Mouse (Mus musculus) hindbrain, embryonic 16.5 days (tissue): Measurements from ENCODE around the gene 1700001K19Rik. TPM values are rescaled to one million over a fixed set of nuclear protein-coding genes. Genes with fewer than 3 reads are reported as not detected.
"Not testable (repeated sequence)": the region's sequence is repeated elsewhere in the genome, so short reads cannot be mapped to it uniquely, and the experiment has no call there.

Source experiments
- ATAC-seq: fragments of 200-750 bp; cut with Nextera tagmentation; 2 replicates; pipeline ENCODE4 v1.8.0; 2017; ENCODE audit warnings: moderate TSS enrichment, moderate library complexity
- H3K27ac ChIP-seq: fragments of 300-500 bp; sonication (generic); 2 replicates; pipeline ENCODE4 v1.5.1; 2014; ENCODE audit warnings: low read depth, mild to moderate bottlenecking, control low read depth, low read length, moderate library complexity
- H3K27me3 ChIP-seq: fragments of 300-500 bp; sonication (generic); replicated peaks from 2 replicates; pipeline ENCODE4 v1.6.1; 2014; ENCODE audit warnings: low read length; ENCODE audit not compliant: control insufficient read depth, insufficient read depth
- H3K36me3 ChIP-seq: fragments of 300-500 bp; sonication (generic); 2 replicates; pipeline ENCODE4 v1.6.1; 2014; ENCODE audit warnings: mild to moderate bottlenecking, low read length, moderate library complexity, mixed read lengths; ENCODE audit not compliant: control insufficient read depth, insufficient read depth
- H3K4me1 ChIP-seq: fragments of 300-500 bp; sonication (generic); 2 replicates; pipeline ENCODE4 v1.6.1; 2014; ENCODE audit warnings: low read depth, low read length; ENCODE audit not compliant: control insufficient read depth, insufficient read depth
- H3K4me2 ChIP-seq: fragments of 300-500 bp; sonication (generic); 2 replicates; pipeline ENCODE4 v1.6.1; 2014; ENCODE audit warnings: mild to moderate bottlenecking, low read length, control low read depth, moderate library complexity
- H3K4me3 ChIP-seq: fragments of 300-500 bp; sonication (generic); 2 replicates; pipeline ENCODE4 v1.5.1; 2014; ENCODE audit warnings: mild to moderate bottlenecking, low read length, control low read depth, moderate library complexity
- H3K9ac ChIP-seq: fragments of 300-500 bp; sonication (generic); 2 replicates; pipeline ENCODE4 v1.6.1; 2014; ENCODE audit warnings: low read depth, mild to moderate bottlenecking, control low read depth, low read length, moderate library complexity
- H3K9me3 ChIP-seq: fragments of 300-500 bp; sonication (generic); 2 replicates; pipeline ENCODE4 v1.6.1; 2014; ENCODE audit warnings: mild to moderate bottlenecking, low read length, moderate library complexity; ENCODE audit not compliant: control insufficient read depth
- WGBS: fragments of 180-500 bp; shearing (Covaris S2); extraction: QIAGEN DNeasy Blood & Tissue Kit; methylation state at CpG from one replicate; pipeline ENCODE4 v1.1.7; 2014; 5-methylcytosine and 5-hydroxymethylcytosine counted together
- polyA plus RNA-seq: library from polyadenylated mRNA; unstranded; fragments of >200 nt; fragmentation: Nextera tagmentation; extraction: Ambion mirVana; gene quantifications from 2 replicates; pipeline ENCODE4 v1.2.1, GENCODE M21; 2015

Gene 1700001K19Rik
- polyA plus RNA-seq, 1 experiment from 2014 or later, result 0.16 TPM

GRCm38 (mm10) chr12:110698080-110698479 lies 15.7 kb upstream of the 1700001K19Rik start:
- H3K36me3 ChIP-seq, result peaks cover 6% of the 10 kb centered on the region; the same call in 1 of the 2 replicates
- no peaks in the 10 kb centered on the region for H3K9me3 ChIP-seq
- no peak overlapping the region for H3K4me2 ChIP-seq
- H3K27me3 ChIP-seq, result no peaks in the 10 kb centered on the region
- H3K4me1 ChIP-seq, result peaks cover 12% of the 10 kb centered on the region
- WGBS, result 95% methylated on average over 1 of the region's 1 CpGs
- H3K9ac ChIP-seq, result no peak overlapping the region
- H3K4me3 ChIP-seq, result no peak overlapping the region
- no peak for ATAC-seq
- no peak overlapping the region for H3K27ac ChIP-seq

- no peak overlapping the region for H3K27ac ChIP-seq
- no peaks in the 10 kb centered on the region for H3K27me3 ChIP-seq
- peaks cover 12% of the 10 kb centered on the region for H3K4me1 ChIP-seq
- H3K9me3 ChIP-seq, result no peaks in the 10 kb centered on the region
- H3K9ac ChIP-seq, result no peak overlapping the region
- peaks cover 9% of the 10 kb centered on the region; the same call in 1 of the 2 replicates for H3K36me3 ChIP-seq
- H3K4me3 ChIP-seq, result no peak overlapping the region; the same call in 1 of the 2 replicates
- ATAC-seq, result no peak
- WGBS, result 81% methylated on average over 5 of the region's 5 CpGs
- no peak overlapping the region for H3K4me2 ChIP-seq
These were observed 15.0 kb upstream of the 1700001K19Rik start for GRCm38 (mm10) chr12:110697457-110697856.

GRCm38 (mm10) chr12:110696975-110697400 lies 14.6 kb upstream of the 1700001K19Rik start:
- H3K27ac ChIP-seq, result peak overlapping the region; percentile 92; the same call in 1 of the 2 replicates
- no peaks in the 10 kb centered on the region for H3K27me3 ChIP-seq
- peak overlapping the region; percentile 93 for H3K9ac ChIP-seq
- no peaks in the 10 kb centered on the region for H3K9me3 ChIP-seq
- peaks cover 9% of the 10 kb centered on the region; the same call in 1 of the 2 replicates for H3K36me3 ChIP-seq
- peak overlapping the region; percentile 100 for H3K4me3 ChIP-seq
- no peak for ATAC-seq
- H3K4me1 ChIP-seq, result peaks cover 12% of the 10 kb centered on the region
- H3K4me2 ChIP-seq, result peak overlapping the region; percentile 86
- WGBS, result 47% methylated on average over 9 of the region's 9 CpGs

GRCm38 (mm10) chr12:110696173-110696974 lies 14.0 kb upstream of the 1700001K19Rik start:
- peaks cover 12% of the 10 kb centered on the region for H3K4me1 ChIP-seq
- H3K36me3 ChIP-seq, result peaks cover 13% of the 10 kb centered on the region
- peak overlapping the region; percentile 86 for H3K4me2 ChIP-seq
- peak; percentile 95 for ATAC-seq
- no peaks in the 10 kb centered on the region for H3K9me3 ChIP-seq
- peak overlapping the region; percentile 100 for H3K9ac ChIP-seq
- WGBS, result under 1% methylated on average over 78 of the region's 89 CpGs
- H3K4me3 ChIP-seq, result peak overlapping the region; percentile 100
- H3K27me3 ChIP-seq, result no peaks in the 10 kb centered on the region
- peak overlapping the region; percentile 98 for H3K27ac ChIP-seq

GRCm38 (mm10) chr12:110695676-110696171 lies 13.3 kb upstream of the 1700001K19Rik start:
- peaks cover 14% of the 10 kb centered on the region for H3K36me3 ChIP-seq
- no peaks in the 10 kb centered on the region for H3K27me3 ChIP-seq
- peak overlapping the region; percentile 100 for H3K9ac ChIP-seq
- H3K4me1 ChIP-seq, result peaks cover 12% of the 10 kb centered on the region
- H3K9me3 ChIP-seq, result no peaks in the 10 kb centered on the region
- H3K4me3 ChIP-seq, result peak overlapping the region; percentile 100
- under 1% methylated on average over 51 of the region's 55 CpGs for WGBS
- H3K4me2 ChIP-seq, result peak overlapping the region; percentile 53
- ATAC-seq, result peak; percentile 77
- H3K27ac ChIP-seq, result peak overlapping the region; percentile 98

GRCm38 (mm10) chr12:110693378-110693777 lies 11.0 kb upstream of the 1700001K19Rik start:
- H3K27me3 ChIP-seq, H3K9ac ChIP-seq, H3K9me3 ChIP-seq, H3K27ac ChIP-seq, H3K4me2 ChIP-seq, H3K4me3 ChIP-seq, ATAC-seq: not testable (repeated sequence)
- peaks cover 27% of the 10 kb centered on the region for H3K36me3 ChIP-seq
- peaks cover 12% of the 10 kb centered on the region for H3K4me1 ChIP-seq
- 74% methylated on average over 5 of the region's 5 CpGs for WGBS

- no peak overlapping the region for H3K27ac ChIP-seq
- 90% methylated on average over 6 of the region's 6 CpGs for WGBS
- no peak overlapping the region for H3K4me2 ChIP-seq
- H3K9me3 ChIP-seq, result no peaks in the 10 kb centered on the region
- H3K4me3 ChIP-seq, result no peak overlapping the region
- no peak overlapping the region for H3K9ac ChIP-seq
- ATAC-seq, result no peak
- peaks cover 27% of the 10 kb centered on the region for H3K36me3 ChIP-seq
- H3K27me3 ChIP-seq, result no peaks in the 10 kb centered on the region
- H3K4me1 ChIP-seq, result peaks cover 8% of the 10 kb centered on the region
These were observed 7.7 kb upstream of the 1700001K19Rik start for GRCm38 (mm10) chr12:110689919-110690643.

- 90% methylated on average over 3 of the region's 3 CpGs for WGBS
- not testable (repeated sequence) for ATAC-seq
These were observed 6.5 kb upstream of the 1700001K19Rik start for GRCm38 (mm10) chr12:110688921-110689320.

More at GRCm38 (mm10) chr12:110688921-110689320, 6.5 kb upstream of the 1700001K19Rik start:
- H3K9ac ChIP-seq, H3K4me2 ChIP-seq, H3K4me3 ChIP-seq, H3K9me3 ChIP-seq, H3K4me1 ChIP-seq, H3K27ac ChIP-seq, H3K27me3 ChIP-seq: not testable (repeated sequence)
- H3K36me3 ChIP-seq, result peaks cover 24% of the 10 kb centered on the region
